Mouse (Mus musculus): Measurements from ENCODE around the gene 1600002K03Rik. TPM values are rescaled to one million over a fixed set of nuclear protein-coding genes. Genes with fewer than 3 reads are reported as not detected.

The 1600002K03Rik gene
- polyA plus RNA-seq, 1 experiment from 2014 or later: 12.8 TPM

DNA sequence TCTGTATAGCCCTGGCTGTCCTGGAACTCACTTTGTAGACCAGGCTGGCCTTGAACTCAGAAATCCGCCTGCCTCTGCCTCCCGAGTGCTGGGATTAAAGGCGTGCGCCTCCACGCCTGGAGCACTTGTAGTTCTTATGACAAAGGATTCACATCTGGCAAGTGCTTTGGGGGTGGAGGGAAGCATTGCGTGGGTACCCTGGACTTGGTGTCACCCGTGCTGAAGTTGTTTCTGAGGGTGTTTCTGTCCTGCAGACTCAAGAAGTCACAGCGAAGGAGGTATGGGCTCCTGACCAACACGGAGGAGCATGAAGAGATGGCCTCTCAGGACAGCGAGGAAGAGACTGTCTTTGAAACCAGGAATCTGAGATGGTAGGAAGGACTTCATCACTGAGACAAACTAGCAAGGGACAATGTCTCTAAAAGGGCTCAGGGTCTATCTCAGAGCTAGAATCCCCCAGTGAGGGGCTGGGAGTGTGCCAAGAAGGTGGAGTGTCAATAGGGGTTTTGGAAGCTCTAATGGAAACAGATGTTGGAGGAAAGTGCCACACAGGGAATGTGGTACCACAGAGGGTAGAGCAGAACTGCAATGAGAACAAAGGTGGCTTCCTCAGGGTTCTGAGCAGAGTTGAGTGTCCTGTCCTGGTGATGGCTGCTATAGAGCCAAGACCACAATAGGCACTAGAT, 1.4 kb downstream of the 1600002K03Rik start:
- H3K4me2 ChIP-seq: no peak overlapping the region
- no peak overlapping the region for H3K9ac ChIP-seq
- no peak overlapping the region for H3K27ac ChIP-seq
- H3K4me3 ChIP-seq: no peak overlapping the region
- no peaks in the 10 kb centered on the region for H3K9me3 ChIP-seq
- no peak for ATAC-seq (ENCODE audit: insufficient number of reproducible peaks, low FRiP score, low TSS enrichment, low read depth)
- H3K27me3 ChIP-seq: no peaks in the 10 kb centered on the region
- H3K36me3 ChIP-seq: peaks cover 28% of the 10 kb centered on the region
- peaks cover 35% of the 10 kb centered on the region for H3K4me1 ChIP-seq
- 84% methylated on average over 10 of the region's 10 CpGs for WGBS

DNA sequence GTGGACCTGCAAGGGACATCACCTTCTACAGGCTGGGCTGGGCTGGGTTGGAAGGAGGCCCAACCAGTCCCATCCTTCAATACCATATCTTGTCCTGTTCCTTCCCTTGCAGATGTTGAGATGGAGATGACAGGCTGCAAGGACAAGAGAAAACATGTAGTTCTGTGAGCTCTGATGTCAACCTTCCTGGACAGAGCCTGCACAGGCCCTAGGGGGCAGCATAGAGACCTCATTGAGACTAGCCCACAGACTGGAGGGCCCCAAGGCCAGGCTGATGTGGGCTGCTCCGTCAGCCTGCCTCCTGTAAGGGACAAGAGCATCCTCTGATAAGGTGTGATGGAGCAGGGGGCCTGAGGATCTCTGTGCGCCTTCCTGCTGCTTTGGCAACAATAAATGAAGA, 2.0 kb downstream of the 1600002K03Rik start:
- H3K27ac ChIP-seq: no peak overlapping the region
- H3K27me3 ChIP-seq: no peaks in the 10 kb centered on the region
- no peaks in the 10 kb centered on the region for H3K9me3 ChIP-seq
- no peak overlapping the region for H3K4me3 ChIP-seq
- H3K9ac ChIP-seq: no peak overlapping the region
- ATAC-seq (ENCODE audit: insufficient number of reproducible peaks, low FRiP score, low TSS enrichment, low read depth): no peak
- 40% methylated on average over 2 of the region's 2 CpGs for WGBS
- H3K4me1 ChIP-seq: peaks cover 32% of the 10 kb centered on the region
- peaks cover 27% of the 10 kb centered on the region for H3K36me3 ChIP-seq
- no peak overlapping the region for H3K4me2 ChIP-seq

DNA sequence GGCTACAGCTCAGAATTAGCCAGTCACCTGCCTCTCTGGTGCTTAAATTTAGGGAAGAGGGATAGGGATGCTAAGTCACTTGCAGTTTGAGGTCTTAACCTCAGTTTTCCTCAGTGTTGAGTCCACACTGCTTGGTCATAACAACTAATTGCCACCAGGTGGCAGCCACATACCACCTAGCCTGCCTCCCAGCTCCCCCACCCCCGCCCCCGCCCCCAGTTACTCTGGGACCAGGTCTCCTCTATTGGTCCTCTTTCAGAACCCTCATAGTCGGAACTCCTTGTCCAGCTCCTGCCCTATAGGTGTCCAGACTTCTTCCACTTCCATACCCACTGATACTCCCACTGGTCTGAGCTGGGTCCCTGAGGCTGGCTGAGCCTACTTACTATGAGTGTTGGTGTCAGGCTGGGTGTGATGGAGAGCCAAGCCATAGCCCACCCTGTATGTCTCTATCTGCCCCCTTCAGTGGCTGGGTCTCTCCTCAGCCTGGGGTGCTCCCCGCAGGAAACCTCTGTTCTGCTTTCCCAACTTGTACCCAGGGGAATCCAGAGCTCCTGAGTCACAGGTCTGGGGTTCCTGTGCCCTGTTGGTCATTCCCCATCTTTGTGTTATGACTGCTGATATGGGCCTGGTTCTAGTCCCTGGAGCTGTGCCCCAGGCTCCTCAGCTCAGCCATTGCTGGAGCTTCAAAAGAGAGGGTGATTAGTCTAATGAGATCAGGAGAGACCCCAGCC, 3.0 kb downstream of the 1600002K03Rik start:
- H3K4me3 ChIP-seq: no peak overlapping the region
- no peak for ATAC-seq (ENCODE audit: insufficient number of reproducible peaks, low FRiP score, low TSS enrichment, low read depth)
- H3K27me3 ChIP-seq: no peaks in the 10 kb centered on the region
- H3K4me1 ChIP-seq: peaks cover 36% of the 10 kb centered on the region
- no peaks in the 10 kb centered on the region for H3K9me3 ChIP-seq
- H3K4me2 ChIP-seq: no peak overlapping the region
- no peak overlapping the region for H3K9ac ChIP-seq
- no peak overlapping the region for H3K27ac ChIP-seq
- peaks cover 17% of the 10 kb centered on the region for H3K36me3 ChIP-seq
- WGBS: 24% methylated on average over 4 of the region's 4 CpGs

DNA sequence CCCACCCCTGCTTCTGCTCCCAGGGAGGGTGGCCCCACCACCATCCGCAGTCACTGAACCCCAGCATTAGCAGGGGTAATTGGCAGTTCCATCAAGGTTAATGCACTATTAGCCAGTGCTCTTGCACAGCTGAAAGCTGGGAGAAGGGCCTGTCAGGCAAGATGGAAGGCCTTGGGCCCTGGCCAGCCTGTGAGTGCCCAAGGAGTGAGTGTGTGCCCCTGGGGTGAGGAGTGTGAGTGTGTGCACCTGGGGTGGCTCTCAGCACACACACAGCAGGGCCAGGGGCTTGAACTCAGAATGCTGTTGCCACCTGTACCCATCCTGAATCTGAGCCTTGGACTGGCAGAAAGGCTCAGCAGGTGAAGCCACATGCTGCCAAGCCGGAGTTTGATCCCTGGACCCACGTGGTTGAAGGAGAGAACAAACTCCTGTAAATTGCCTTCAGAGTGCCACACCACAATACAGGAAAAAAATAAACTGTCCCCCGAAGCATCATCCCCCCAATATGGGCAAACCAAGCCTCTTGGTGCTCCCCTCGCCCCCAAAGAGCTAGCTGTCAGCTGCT, 3.6 kb downstream of the 1600002K03Rik start:
- no peak for ATAC-seq (ENCODE audit: insufficient number of reproducible peaks, low FRiP score, low TSS enrichment, low read depth)
- no peak overlapping the region for H3K9ac ChIP-seq
- WGBS: 84% methylated on average over 5 of the region's 5 CpGs

DNA sequence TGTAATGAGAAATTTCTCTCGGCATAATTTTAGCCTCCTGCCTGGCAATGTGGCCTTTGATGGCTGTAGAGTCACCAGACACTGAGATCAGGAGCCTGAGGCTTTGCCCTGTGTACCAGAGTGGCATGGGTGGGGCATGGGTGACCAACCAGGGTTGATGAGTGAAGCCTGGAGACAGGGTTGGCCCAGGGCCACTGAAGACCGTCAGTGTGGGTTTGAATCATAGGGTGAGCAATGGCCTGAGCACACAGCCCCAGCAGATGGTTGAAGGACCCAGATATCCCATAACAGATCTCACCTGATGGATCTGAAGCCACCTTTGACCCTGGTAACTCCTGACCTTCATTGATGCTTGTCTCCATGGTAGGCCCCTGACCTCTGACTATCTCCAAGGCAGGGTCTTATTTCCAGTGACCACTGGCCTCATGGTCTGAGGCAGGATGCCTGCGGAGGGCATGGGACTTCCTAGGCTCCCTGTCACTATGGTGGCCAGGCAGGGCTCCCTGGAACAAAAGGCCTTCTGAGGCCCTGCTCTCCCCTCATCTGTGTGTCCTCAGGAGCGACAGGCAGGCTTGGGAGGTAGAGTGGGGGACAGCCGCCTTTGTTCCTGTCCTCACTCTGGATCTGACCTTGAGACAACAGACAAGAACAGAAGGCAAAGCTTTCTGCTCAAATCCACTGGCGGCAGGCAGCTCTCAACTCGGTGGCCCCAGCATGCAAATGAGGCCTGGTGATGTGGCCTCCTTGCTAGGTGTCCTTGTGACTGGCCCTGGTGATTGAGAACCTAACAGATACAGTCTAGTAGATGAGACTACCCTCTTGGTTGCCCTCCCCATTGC, 4.9 kb downstream of the 1600002K03Rik start:
- H3K9me3 ChIP-seq: no peaks in the 10 kb centered on the region
- peaks cover 37% of the 10 kb centered on the region for H3K4me1 ChIP-seq
- no peak overlapping the region for H3K4me2 ChIP-seq
- WGBS: 76% methylated on average over 7 of the region's 7 CpGs
- no peak overlapping the region for H3K27ac ChIP-seq
- H3K27me3 ChIP-seq: no peaks in the 10 kb centered on the region
- H3K4me3 ChIP-seq: no peak overlapping the region
- no peak for ATAC-seq (ENCODE audit: insufficient number of reproducible peaks, low FRiP score, low TSS enrichment, low read depth)
- H3K36me3 ChIP-seq: peaks cover 5% of the 10 kb centered on the region
- H3K9ac ChIP-seq: no peak overlapping the region

More for the DNA sequence above, 3.6 kb downstream of the 1600002K03Rik start:
- H3K4me2 ChIP-seq: no peak overlapping the region
- no peak overlapping the region for H3K27ac ChIP-seq
- peaks cover 11% of the 10 kb centered on the region for H3K36me3 ChIP-seq
- no peak overlapping the region for H3K4me3 ChIP-seq
- H3K4me1 ChIP-seq: peaks cover 43% of the 10 kb centered on the region
- no peaks in the 10 kb centered on the region for H3K27me3 ChIP-seq
- no peaks in the 10 kb centered on the region for H3K9me3 ChIP-seq

DNA sequence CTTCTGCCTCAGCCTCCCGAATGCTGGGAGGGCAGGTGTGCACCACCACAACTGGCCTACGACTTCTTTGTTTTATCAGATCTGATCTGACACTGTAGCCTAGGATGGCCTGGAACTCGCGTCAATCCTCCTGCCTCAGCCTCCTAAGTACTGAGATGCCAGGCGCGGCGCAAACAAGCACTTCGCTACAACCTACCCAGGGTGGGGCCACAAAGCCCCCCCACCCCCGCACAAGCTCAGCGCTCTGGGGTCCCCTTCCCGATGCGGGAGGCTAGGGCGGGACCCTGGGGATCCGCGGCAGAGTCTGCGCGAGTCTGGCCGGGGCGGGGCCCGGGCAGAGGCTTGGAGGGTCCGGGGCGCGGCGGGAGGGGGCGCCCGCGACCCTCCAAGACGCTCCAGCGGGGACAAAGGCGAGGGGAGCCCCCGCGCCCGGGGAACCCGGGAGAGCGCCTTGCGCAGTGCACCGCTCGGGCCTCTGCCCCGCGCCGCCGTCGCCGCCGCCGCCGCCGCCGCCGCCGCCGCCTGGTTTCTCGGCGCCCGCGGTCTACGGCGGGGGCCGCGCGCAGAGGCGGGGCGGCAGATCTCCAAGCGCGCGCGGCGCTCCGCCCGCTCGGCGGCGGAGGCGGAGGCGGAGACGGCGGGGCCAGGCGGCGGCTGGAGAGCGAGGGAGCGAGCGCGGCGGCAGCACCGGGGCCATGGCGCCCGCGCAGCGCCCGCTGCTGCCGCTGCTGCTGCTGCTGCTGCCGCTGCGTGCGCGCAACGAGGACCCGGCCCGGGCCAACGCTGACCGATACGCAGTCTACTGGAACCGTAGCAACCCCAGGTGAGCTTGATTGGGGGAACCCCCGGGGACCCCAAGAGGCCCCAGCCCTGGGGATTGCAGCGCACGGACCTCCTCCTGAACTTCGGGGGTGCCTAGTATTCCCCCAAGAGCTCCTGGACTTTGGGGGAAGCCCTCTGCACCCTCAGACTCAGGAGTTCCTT, 6.6 kb downstream of the 1600002K03Rik start, which contains the start of gene Efna2:
Efna2 (plus strand) TSS at position 415 of the 984 bp plus-strand sequence.
- WGBS: 2% methylated on average over 86 of the region's 106 CpGs

DNA sequence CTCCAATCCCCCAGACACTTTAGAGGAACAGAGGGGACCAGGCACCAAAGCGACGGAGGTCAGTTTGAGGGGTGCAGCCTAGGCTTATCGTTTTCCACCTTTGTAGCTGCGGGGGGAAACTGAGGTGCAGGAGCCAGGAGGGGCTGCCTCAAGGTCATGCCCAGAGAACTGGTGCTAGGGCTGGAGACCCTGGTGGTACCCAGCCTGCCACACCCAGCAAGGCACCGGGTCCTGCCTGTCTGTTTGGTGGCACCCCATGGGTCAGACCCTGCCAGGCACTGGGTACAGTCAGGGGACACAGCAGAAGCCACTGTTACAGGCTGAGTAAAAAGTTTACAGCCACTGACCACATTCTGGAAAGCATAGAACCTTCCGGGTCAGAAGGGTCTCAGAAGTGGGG, 7.5 kb downstream of the 1600002K03Rik start:
- peak overlapping the region; percentile 77 for H3K4me3 ChIP-seq
- H3K36me3 ChIP-seq: peaks cover 5% of the 10 kb centered on the region
- H3K27me3 ChIP-seq: no peaks in the 10 kb centered on the region
- H3K4me2 ChIP-seq: peak overlapping the region; percentile 63
- H3K9ac ChIP-seq: peak overlapping the region; percentile 85
- H3K27ac ChIP-seq: peak overlapping the region; percentile 40; the same call in 1 of the 2 replicates
- WGBS: 26% methylated on average over 6 of the region's 6 CpGs
- no peaks in the 10 kb centered on the region for H3K9me3 ChIP-seq
- H3K4me1 ChIP-seq: peaks cover 34% of the 10 kb centered on the region
- ATAC-seq (ENCODE audit: insufficient number of reproducible peaks, low FRiP score, low TSS enrichment, low read depth): no peak

More for the DNA sequence above, 6.6 kb downstream of the 1600002K03Rik start, which contains the start of gene Efna2:
- Histone ChIP-seq H3K4me3 (peak within 1 kb of the TSS; percentile 77), H3K4me2 (peak within 1 kb of the TSS; percentile 63), H3K9ac (peak within 1 kb of the TSS; percentile 85), H3K27me3 (no peaks in the 10 kb centered on the region), H3K27ac (peak within 1 kb of the TSS; percentile 79), H3K36me3 (peaks cover 5% of the 10 kb centered on the region), H3K9me3 (no peaks in the 10 kb centered on the region), H3K4me1 (peaks cover 32% of the 10 kb centered on the region)
- ATAC-seq (ENCODE audit: insufficient number of reproducible peaks, low FRiP score, low TSS enrichment, low read depth): peak; percentile 44

DNA sequence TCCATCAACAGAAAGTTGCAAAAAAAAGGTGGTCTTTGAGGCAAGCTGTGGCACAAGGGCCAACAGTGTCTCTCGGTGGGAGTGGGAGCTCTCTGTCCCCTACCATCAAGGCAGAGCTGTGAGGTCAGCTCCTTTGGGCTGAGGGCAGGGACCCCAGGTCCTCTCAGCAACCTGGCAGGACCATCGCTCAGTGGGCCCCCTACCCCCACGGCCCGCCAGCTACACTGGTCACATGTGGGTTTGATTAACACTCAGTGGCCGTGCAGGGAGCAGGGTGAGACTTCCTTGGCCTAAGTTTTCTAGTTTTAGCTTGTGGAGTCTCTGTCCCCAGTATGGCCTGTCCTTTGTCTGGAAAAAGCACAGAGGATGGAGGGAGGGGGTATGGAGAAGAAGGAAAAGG, 8.1 kb downstream of the 1600002K03Rik start:
- no peak for ATAC-seq (ENCODE audit: insufficient number of reproducible peaks, low FRiP score, low TSS enrichment, low read depth)
- peaks cover 5% of the 10 kb centered on the region for H3K36me3 ChIP-seq
- H3K4me1 ChIP-seq: peaks cover 36% of the 10 kb centered on the region
- 21% methylated on average over 5 of the region's 5 CpGs for WGBS
- H3K9ac ChIP-seq: peak overlapping the region; percentile 85; the same call in 1 of the 2 replicates
- H3K4me2 ChIP-seq: peak overlapping the region; percentile 63
- peak overlapping the region; percentile 77 for H3K4me3 ChIP-seq
- no peaks in the 10 kb centered on the region for H3K27me3 ChIP-seq
- no peaks in the 10 kb centered on the region for H3K9me3 ChIP-seq
- peak overlapping the region; percentile 40 for H3K27ac ChIP-seq

DNA sequence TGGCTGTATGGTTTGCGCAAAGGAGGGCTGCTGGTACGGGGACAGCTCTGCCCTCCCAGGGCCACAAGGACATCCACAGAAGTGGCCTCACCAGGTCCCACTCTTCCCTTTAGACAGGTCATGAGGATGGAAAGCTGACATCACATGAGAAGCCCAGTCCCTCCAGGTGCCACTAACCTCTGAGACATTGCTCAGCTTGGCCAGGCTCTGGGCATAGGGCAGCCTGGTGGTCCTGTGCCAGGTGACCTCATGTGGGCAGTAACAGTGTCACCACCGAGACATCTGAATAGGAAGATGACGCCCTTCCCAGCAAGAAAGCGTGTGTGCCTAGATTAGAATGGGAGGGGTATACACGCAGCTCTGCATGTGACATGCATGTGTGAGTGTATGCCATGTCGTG, 9.8 kb downstream of the 1600002K03Rik start:
- H3K27me3 ChIP-seq: no peaks in the 10 kb centered on the region
- no peak overlapping the region for H3K27ac ChIP-seq
- H3K4me2 ChIP-seq: no peak overlapping the region
- no peak overlapping the region for H3K9ac ChIP-seq
- 90% methylated on average over 7 of the region's 7 CpGs for WGBS
- no peak for ATAC-seq (ENCODE audit: insufficient number of reproducible peaks, low FRiP score, low TSS enrichment, low read depth)
- H3K36me3 ChIP-seq: peaks cover 7% of the 10 kb centered on the region
- no peak overlapping the region for H3K4me3 ChIP-seq
- H3K4me1 ChIP-seq: peaks cover 38% of the 10 kb centered on the region
- no peaks in the 10 kb centered on the region for H3K9me3 ChIP-seq

DNA sequence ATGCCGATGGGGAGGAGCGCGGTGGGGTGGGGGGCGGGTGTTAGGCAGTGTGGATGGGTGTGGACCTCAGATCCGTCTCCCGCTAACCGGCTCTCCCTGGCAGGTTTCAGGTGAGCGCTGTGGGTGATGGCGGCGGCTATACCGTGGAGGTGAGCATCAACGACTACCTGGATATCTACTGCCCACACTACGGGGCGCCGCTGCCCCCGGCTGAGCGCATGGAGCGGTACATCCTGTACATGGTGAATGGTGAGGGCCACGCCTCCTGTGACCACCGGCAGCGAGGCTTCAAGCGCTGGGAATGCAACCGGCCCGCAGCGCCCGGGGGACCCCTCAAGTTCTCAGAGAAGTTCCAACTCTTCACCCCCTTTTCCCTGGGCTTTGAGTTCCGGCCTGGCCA, 13.9 kb downstream of the 1600002K03Rik start:
- Histone ChIP-seq H3K4me2 (no peak overlapping the region), H3K27me3 (peaks cover 28% of the 10 kb centered on the region), H3K4me3 (no peak overlapping the region), H3K36me3 (peaks cover 25% of the 10 kb centered on the region), H3K4me1 (peaks cover 37% of the 10 kb centered on the region), H3K9ac (no peak overlapping the region), H3K9me3 (no peaks in the 10 kb centered on the region), H3K27ac (no peak overlapping the region)
- ATAC-seq (ENCODE audit: insufficient number of reproducible peaks, low FRiP score, low TSS enrichment, low read depth): no peak
- 41% methylated on average over 27 of the region's 27 CpGs for WGBS
